Mouse (Mus musculus): ENCODE measurements around the gene Gm21497.
"Not testable (repeated sequence)": the region's sequence is repeated elsewhere in the genome, so short reads cannot be mapped to it uniquely, and the experiment has no call there.

Gm21497 gene

GRCm38 (mm10) chrY:61646446-61646845 is at the start of gene Gm21497:
Gene Gm21497, plus strand, starts transcription at chrY:61646746.
- DNase-seq, result not testable (repeated sequence)

Measured in right cerebral cortex, postnatal 14 days (tissue).